Mouse (Mus musculus): Measurements from ENCODE around the gene Maml3.

GRCm38 (mm10) chr3:51661880-51662550 is 442.9 kb downstream of the Maml3 start:
- no peak for TF ChIP-seq POLR2A (IDR thresholded peaks at IDR 0.05; ENCODE audit: borderline replicate concordance, low read depth, low read length)
- no peak for TF ChIP-seq CTCF (IDR thresholded peaks at IDR 0.05; ENCODE audit: low read depth, low read length)
